Mouse (Mus musculus): ENCODE data around the gene Tssk6. TPM values are rescaled to one million over a fixed set of nuclear protein-coding genes. Genes with fewer than 3 reads are reported as not detected.

The Tssk6 gene
- total and polyA plus RNA-seq, 2 experiments = 0.09 TPM; not detected in 1

- H3K36me3 ChIP-seq (ENCODE audit: control insufficient read depth, insufficient read depth, low read length) = no peaks in the 10 kb centered on the region; the same call in 1 of the 2 replicates
- peak overlapping the region; percentile 44; the same call in 1 of the 2 replicates for H3K9ac ChIP-seq (ENCODE audit: low read depth, low read length)
- H3K27me3 ChIP-seq (ENCODE audit: control insufficient read depth, insufficient read depth, low read length) = no peaks in the 10 kb centered on the region
- no peak overlapping the region for H3K4me3 ChIP-seq (ENCODE audit: insufficient read depth, low read depth, low read length)
- H3K79me2 ChIP-seq (ENCODE audit: control insufficient read depth, insufficient read depth, low read length) = peaks cover 19% of the 10 kb centered on the region
- no peak for TF ChIP-seq POLR2A (IDR thresholded peaks at IDR 0.05; ENCODE audit: extremely low read depth, insufficient read depth, low read length)
- no peak for TF ChIP-seq CTCF (IDR thresholded peaks at IDR 0.05; ENCODE audit: low read depth, low read length)
- DNase-seq (ENCODE audit: extremely low read depth, low read depth, low spot score) = peak; percentile 96
- WGBS = 16% methylated on average over 11 of the region's 11 CpGs
- peaks cover 22% of the 10 kb centered on the region for H3K4me1 ChIP-seq (ENCODE audit: control insufficient read depth, insufficient read depth, low read length)
- peak overlapping the region; percentile 78 for H3K27ac ChIP-seq (replicated peaks; ENCODE audit: insufficient read depth, low read depth, low read length)
Measured at GRCm38 (mm10) chr8:69919876-69920662, 18.1 kb downstream of the Tssk6 start.

DNA sequence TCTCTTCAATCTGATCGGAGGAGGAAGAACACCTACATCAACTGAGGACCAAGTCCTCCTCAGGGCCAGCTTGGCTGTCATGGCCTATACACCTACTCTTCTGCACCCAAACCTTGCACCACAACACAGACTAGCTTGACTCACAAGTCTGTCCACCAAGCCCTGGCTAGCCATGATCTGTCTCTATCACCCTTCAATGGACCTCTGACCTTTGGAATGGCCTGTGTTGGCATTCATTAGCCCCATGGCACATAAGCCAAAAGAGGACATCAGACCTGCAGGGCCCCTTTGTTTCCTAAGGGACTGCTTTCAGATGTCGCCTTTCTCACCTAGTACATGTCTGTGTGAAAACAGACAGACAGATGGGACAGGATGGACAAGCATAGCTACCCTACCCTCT, 19.2 kb downstream of the Tssk6 start:
- peaks cover 22% of the 10 kb centered on the region for H3K4me1 ChIP-seq (ENCODE audit: control insufficient read depth, insufficient read depth, low read length)
- DNase-seq (ENCODE audit: extremely low read depth, low read depth, low spot score) = peak; percentile 94
- peak overlapping the region; percentile 78 for H3K27ac ChIP-seq (replicated peaks; ENCODE audit: insufficient read depth, low read depth, low read length)
- peaks cover 19% of the 10 kb centered on the region for H3K79me2 ChIP-seq (ENCODE audit: control insufficient read depth, insufficient read depth, low read length)
- no peaks in the 10 kb centered on the region for H3K27me3 ChIP-seq (ENCODE audit: control insufficient read depth, insufficient read depth, low read length)
- H3K36me3 ChIP-seq (ENCODE audit: control insufficient read depth, insufficient read depth, low read length) = no peaks in the 10 kb centered on the region
- no peak overlapping the region for H3K9ac ChIP-seq (ENCODE audit: low read depth, low read length)
- no peak for TF ChIP-seq CTCF (IDR thresholded peaks at IDR 0.05; ENCODE audit: low read depth, low read length)
- no peak for TF ChIP-seq POLR2A (IDR thresholded peaks at IDR 0.05; ENCODE audit: extremely low read depth, insufficient read depth, low read length)
- no peak overlapping the region for H3K4me3 ChIP-seq (ENCODE audit: insufficient read depth, low read depth, low read length)
- WGBS = 19% methylated on average over 2 of the region's 2 CpGs

DNA sequence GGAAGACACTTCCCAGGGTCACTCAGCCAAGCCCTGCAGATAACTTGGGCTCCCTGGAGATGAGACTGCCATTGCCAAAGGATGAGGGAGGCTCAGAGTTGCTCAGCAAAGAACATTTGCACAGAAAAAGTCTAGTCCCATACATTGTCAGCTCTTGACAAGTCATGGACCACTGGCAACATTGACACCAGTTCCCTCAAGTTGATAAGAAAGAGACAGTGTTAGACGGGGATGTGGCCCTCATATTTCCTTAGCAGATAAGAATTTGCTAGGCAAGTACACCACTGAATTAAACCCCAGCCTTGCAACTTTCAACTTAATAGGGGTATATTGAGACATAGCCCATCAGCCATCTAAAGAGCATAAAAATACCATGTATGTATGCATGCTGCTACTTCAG, 22.0 kb downstream of the Tssk6 start:
- Histone ChIP-seq H3K36me3 (ENCODE audit: control insufficient read depth, insufficient read depth, low read length) (peaks cover 2% of the 10 kb centered on the region), H3K4me1 (ENCODE audit: control insufficient read depth, insufficient read depth, low read length) (peaks cover 22% of the 10 kb centered on the region)

GRCm38 (mm10) chr8:69926901-69927300, 24.9 kb downstream of the Tssk6 start:
- Histone ChIP-seq H3K4me3 (ENCODE audit: insufficient read depth, low read depth, low read length) (no peak overlapping the region), H3K4me1 (ENCODE audit: control insufficient read depth, insufficient read depth, low read length) (peaks cover 4% of the 10 kb centered on the region), H3K36me3 (ENCODE audit: control insufficient read depth, insufficient read depth, low read length) (peaks cover 7% of the 10 kb centered on the region), H3K79me2 (ENCODE audit: control insufficient read depth, insufficient read depth, low read length) (peaks cover 40% of the 10 kb centered on the region; the same call in 1 of the 2 replicates), H3K27ac (replicated peaks; ENCODE audit: insufficient read depth, low read depth, low read length) (no peak overlapping the region), H3K27me3 (ENCODE audit: control insufficient read depth, insufficient read depth, low read length) (no peaks in the 10 kb centered on the region), H3K9ac (ENCODE audit: low read depth, low read length) (no peak overlapping the region)
- no peak for TF ChIP-seq POLR2A (IDR thresholded peaks at IDR 0.05; ENCODE audit: extremely low read depth, insufficient read depth, low read length)
- TF ChIP-seq CTCF (IDR thresholded peaks at IDR 0.05; ENCODE audit: low read depth, low read length) = no peak
- no peak for DNase-seq (ENCODE audit: extremely low read depth, low read depth, low spot score)

More for the DNA sequence above, 22.0 kb downstream of the Tssk6 start:
- Histone ChIP-seq H3K4me3 (ENCODE audit: insufficient read depth, low read depth, low read length) (no peak overlapping the region), H3K27ac (replicated peaks; ENCODE audit: insufficient read depth, low read depth, low read length) (no peak overlapping the region), H3K27me3 (ENCODE audit: control insufficient read depth, insufficient read depth, low read length) (no peaks in the 10 kb centered on the region), H3K9ac (ENCODE audit: low read depth, low read length) (no peak overlapping the region), H3K79me2 (ENCODE audit: control insufficient read depth, insufficient read depth, low read length) (peaks cover 37% of the 10 kb centered on the region)
- WGBS = 85% methylated on average over 1 of the region's 1 CpGs
- TF ChIP-seq POLR2A (IDR thresholded peaks at IDR 0.05; ENCODE audit: extremely low read depth, insufficient read depth, low read length) (no peak), CTCF (IDR thresholded peaks at IDR 0.05; ENCODE audit: low read depth, low read length) (no peak)
- no peak for DNase-seq (ENCODE audit: extremely low read depth, low read depth, low spot score)

DNA sequence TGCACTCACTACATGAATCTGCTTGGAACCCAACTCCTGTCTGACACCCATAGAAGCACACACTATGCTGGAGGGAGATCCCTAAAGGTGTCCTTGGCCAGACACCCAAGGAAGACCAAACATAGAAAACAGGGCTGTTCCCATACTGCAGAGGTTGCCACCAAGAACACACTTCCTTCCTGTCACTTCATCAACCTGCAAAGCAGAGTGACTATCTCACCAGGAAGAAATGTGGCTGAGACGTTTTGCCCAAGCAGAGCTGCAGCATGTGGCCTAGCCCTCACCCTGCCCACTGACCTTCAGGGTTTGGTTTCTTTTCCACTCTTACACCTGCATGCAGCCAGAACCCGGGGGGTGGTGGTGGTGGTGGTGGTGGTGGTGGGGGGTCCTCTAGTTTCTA, 31.8 kb downstream of the Tssk6 start:
- no peak for DNase-seq (ENCODE audit: extremely low read depth, low read depth, low spot score)
- TF ChIP-seq CTCF (IDR thresholded peaks at IDR 0.05; ENCODE audit: low read depth, low read length) = no peak
- Histone ChIP-seq H3K27me3 (ENCODE audit: control insufficient read depth, insufficient read depth, low read length) (no peaks in the 10 kb centered on the region), H3K4me3 (ENCODE audit: insufficient read depth, low read depth, low read length) (no peak overlapping the region), H3K9ac (ENCODE audit: low read depth, low read length) (no peak overlapping the region), H3K4me1 (ENCODE audit: control insufficient read depth, insufficient read depth, low read length) (peaks cover 7% of the 10 kb centered on the region), H3K36me3 (ENCODE audit: control insufficient read depth, insufficient read depth, low read length) (peaks cover 7% of the 10 kb centered on the region), H3K79me2 (ENCODE audit: control insufficient read depth, insufficient read depth, low read length) (peaks cover 24% of the 10 kb centered on the region; the same call in 1 of the 2 replicates), H3K27ac (replicated peaks; ENCODE audit: insufficient read depth, low read depth, low read length) (no peak overlapping the region)
- 63% methylated on average over 2 of the region's 2 CpGs for WGBS

DNA sequence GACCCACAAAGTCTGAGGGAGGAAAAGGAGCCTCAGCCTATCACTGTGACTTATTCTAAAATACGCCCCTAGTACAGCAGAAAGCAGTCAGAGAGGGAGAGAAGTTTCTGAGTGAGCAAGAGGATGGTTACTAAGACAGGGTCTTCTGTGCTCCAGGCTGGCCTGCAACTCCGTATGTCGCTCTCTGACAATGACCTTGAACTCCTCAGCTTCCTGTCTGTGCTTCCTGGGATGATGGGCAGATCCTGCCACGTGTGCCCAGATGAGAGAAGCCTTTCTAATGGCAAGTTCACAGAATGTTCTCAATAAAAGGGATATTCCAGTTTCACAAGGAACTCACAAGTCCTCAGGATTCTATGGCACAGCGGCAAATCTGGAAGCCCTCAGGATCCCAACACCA, 32.6 kb downstream of the Tssk6 start:
- Histone ChIP-seq H3K4me1 (ENCODE audit: control insufficient read depth, insufficient read depth, low read length) (peaks cover 9% of the 10 kb centered on the region), H3K4me3 (ENCODE audit: insufficient read depth, low read depth, low read length) (no peak overlapping the region), H3K79me2 (ENCODE audit: control insufficient read depth, insufficient read depth, low read length) (peaks cover 27% of the 10 kb centered on the region; the same call in 1 of the 2 replicates), H3K9ac (ENCODE audit: low read depth, low read length) (no peak overlapping the region), H3K27me3 (ENCODE audit: control insufficient read depth, insufficient read depth, low read length) (no peaks in the 10 kb centered on the region), H3K36me3 (ENCODE audit: control insufficient read depth, insufficient read depth, low read length) (peaks cover 3% of the 10 kb centered on the region; the same call in 1 of the 2 replicates), H3K27ac (replicated peaks; ENCODE audit: insufficient read depth, low read depth, low read length) (0 out of 2 replicates have a peak overlapping the region, but pooled peaks have one; percentile 5)
- DNase-seq (ENCODE audit: extremely low read depth, low read depth, low spot score) = no peak
- TF ChIP-seq CTCF (IDR thresholded peaks at IDR 0.05; ENCODE audit: low read depth, low read length) (no peak), POLR2A (IDR thresholded peaks at IDR 0.05; ENCODE audit: extremely low read depth, insufficient read depth, low read length) (no peak)
- WGBS = 51% methylated on average over 5 of the region's 5 CpGs

Data from liver, adult 2 months (tissue).